Mouse (Mus musculus) liver, embryonic 15.5 days (tissue): ENCODE measurements around the gene Car9. TPM values are rescaled to one million over a fixed set of nuclear protein-coding genes. Genes with fewer than 3 reads are reported as not detected.

Source experiments
- ATAC-seq: fragments of 200-750 bp; cut with Nextera tagmentation; 2 replicates; pipeline ENCODE4 v1.8.0; 2017; ENCODE audit warnings: moderate number of reproducible peaks, mild to moderate bottlenecking, moderate library complexity; ENCODE audit not compliant: insufficient read depth
- H3K27ac ChIP-seq: fragments of 300-500 bp; sonication (generic); replicated peaks from 2 replicates; pipeline ENCODE4 v1.5.1; 2015; ENCODE audit warnings: mild to moderate bottlenecking, inconsistent platforms
- H3K27me3 ChIP-seq: fragments of 300-500 bp; sonication (generic); 2 replicates; pipeline ENCODE4 v1.6.1; 2015; ENCODE audit warnings: mild to moderate bottlenecking, inconsistent platforms
- H3K36me3 ChIP-seq: fragments of 300-500 bp; sonication (generic); replicated peaks from 2 replicates; pipeline ENCODE4 v1.6.1; 2015; ENCODE audit warnings: moderate library complexity, mild to moderate bottlenecking, inconsistent platforms
- H3K4me1 ChIP-seq: fragments of 300-500 bp; sonication (generic); replicated peaks from 2 replicates; pipeline ENCODE4 v1.6.1; 2015; ENCODE audit warnings: inconsistent platforms
- H3K4me2 ChIP-seq: fragments of 300-500 bp; sonication (generic); 2 replicates; pipeline ENCODE4 v1.6.1; 2015; ENCODE audit warnings: moderate library complexity, mild to moderate bottlenecking, inconsistent platforms
- H3K4me3 ChIP-seq: fragments of 300-500 bp; sonication (generic); replicated peaks from 2 replicates; pipeline ENCODE4 v1.5.1; 2015; ENCODE audit warnings: mild to moderate bottlenecking, inconsistent platforms
- H3K9ac ChIP-seq: fragments of 300-500 bp; sonication (generic); 2 replicates; pipeline ENCODE4 v1.6.1; 2015; ENCODE audit warnings: moderate library complexity, mild to moderate bottlenecking, inconsistent platforms
- H3K9me3 ChIP-seq: fragments of 300-500 bp; sonication (generic); replicated peaks from 2 replicates; pipeline ENCODE4 v1.6.1; 2016; ENCODE audit warnings: inconsistent platforms
- WGBS: fragments of 180-500 bp; shearing (Covaris S2); methylation state at CpG from one replicate; pipeline ENCODE4 v1.1.7; 2015; ENCODE audit warnings: mixed read lengths; ENCODE audit not compliant: insufficient replicate concordance; 5-methylcytosine and 5-hydroxymethylcytosine counted together
- polyA plus RNA-seq: library from polyadenylated mRNA; unstranded; fragments of >200 nt; fragmentation: Nextera tagmentation; extraction: Ambion mirVana; gene quantifications from 2 replicates; pipeline ENCODE4 v1.2.1, GENCODE M21; 2015

Gene Car9
- polyA plus RNA-seq, 1 experiment from 2014 or later, result 1.3 TPM

GRCm38 (mm10) chr4:43507938-43508665 is 1.3 kb downstream of the Car9 start:
- WGBS, result 5% methylated on average over 22 of the region's 22 CpGs
- 0 out of 2 replicates have a peak, but pooled peaks have one; percentile 8 for ATAC-seq
- Histone ChIP-seq H3K36me3 (no peaks in the 10 kb centered on the region), H3K9ac (peak overlapping the region; percentile 51), H3K27ac (no peak overlapping the region), H3K9me3 (no peaks in the 10 kb centered on the region), H3K27me3 (peaks cover 24% of the 10 kb centered on the region; the same call in 1 of the 2 replicates), H3K4me3 (peak overlapping the region; percentile 56), H3K4me2 (peak overlapping the region; percentile 80), H3K4me1 (peaks cover 27% of the 10 kb centered on the region)

- WGBS, result under 1% methylated on average over 13 of the region's 13 CpGs
- H3K36me3 ChIP-seq, result no peaks in the 10 kb centered on the region
- H3K27me3 ChIP-seq, result peaks cover 24% of the 10 kb centered on the region; the same call in 1 of the 2 replicates
- peak overlapping the region; percentile 56 for H3K4me3 ChIP-seq
- peak overlapping the region; percentile 80 for H3K4me2 ChIP-seq
- H3K27ac ChIP-seq, result no peak overlapping the region
- no peaks in the 10 kb centered on the region for H3K9me3 ChIP-seq
- peak; percentile 69; the same call in 1 of the 2 replicates for ATAC-seq
- H3K4me1 ChIP-seq, result peaks cover 27% of the 10 kb centered on the region
- H3K9ac ChIP-seq, result peak overlapping the region; percentile 51
These were observed 1.9 kb downstream of the Car9 start for GRCm38 (mm10) chr4:43508666-43508997.

- ATAC-seq, result no peak
- H3K27ac ChIP-seq, result 0 out of 2 replicates have a peak overlapping the region, but pooled peaks have one; percentile 8
- no peaks in the 10 kb centered on the region for H3K36me3 ChIP-seq
- WGBS, result 20% methylated on average over 9 of the region's 9 CpGs
- H3K4me3 ChIP-seq, result peak overlapping the region; percentile 56
- no peaks in the 10 kb centered on the region for H3K9me3 ChIP-seq
- H3K9ac ChIP-seq, result no peak overlapping the region
- peaks cover 24% of the 10 kb centered on the region; the same call in 1 of the 2 replicates for H3K27me3 ChIP-seq
- H3K4me1 ChIP-seq, result peaks cover 24% of the 10 kb centered on the region
- peak overlapping the region; percentile 80 for H3K4me2 ChIP-seq
These were observed 2.3 kb downstream of the Car9 start for GRCm38 (mm10) chr4:43509109-43509508.

DNA sequence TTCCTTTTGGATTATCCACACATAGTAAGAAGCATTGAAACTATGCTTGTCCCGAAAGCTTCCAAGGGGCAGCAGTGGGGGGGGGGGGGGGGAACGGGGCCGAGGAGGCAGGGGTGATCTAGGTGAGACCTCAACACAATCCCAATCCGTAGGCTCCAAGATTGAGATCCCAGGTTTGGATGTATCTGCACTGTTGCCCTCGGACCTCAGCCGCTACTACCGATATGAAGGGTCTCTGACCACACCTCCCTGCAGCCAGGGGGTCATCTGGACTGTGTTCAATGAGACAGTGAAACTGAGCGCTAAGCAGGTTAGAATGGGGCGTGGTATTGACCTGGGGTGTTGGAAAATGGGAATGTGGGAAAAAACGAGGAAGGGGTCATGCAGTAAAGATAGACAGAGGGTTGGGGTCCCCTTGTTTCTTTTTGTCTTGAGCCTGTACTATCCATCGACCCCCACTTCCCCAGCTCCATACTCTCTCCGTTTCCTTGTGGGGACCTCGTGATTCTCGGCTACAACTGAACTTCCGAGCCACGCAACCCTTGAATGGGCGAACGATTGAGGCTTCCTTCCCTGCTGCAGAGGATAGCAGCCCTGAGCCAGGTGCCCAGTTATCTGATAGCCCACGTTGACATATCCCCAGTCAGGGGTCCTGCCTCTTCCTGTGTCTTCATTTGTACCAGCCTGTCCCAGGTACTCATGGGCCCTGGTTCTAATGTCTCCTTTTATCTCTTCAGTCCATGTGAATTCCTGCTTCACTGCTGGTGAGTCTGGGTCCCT is 5.1 kb downstream of the Car9 start:
- H3K36me3 ChIP-seq, result no peaks in the 10 kb centered on the region
- no peak overlapping the region for H3K4me3 ChIP-seq
- H3K4me2 ChIP-seq, result no peak overlapping the region
- ATAC-seq, result no peak
- H3K9me3 ChIP-seq, result no peaks in the 10 kb centered on the region
- peaks cover 19% of the 10 kb centered on the region; the same call in 1 of the 2 replicates for H3K27me3 ChIP-seq
- WGBS, result 62% methylated on average over 19 of the region's 19 CpGs
- no peak overlapping the region for H3K9ac ChIP-seq
- no peak overlapping the region for H3K27ac ChIP-seq
- H3K4me1 ChIP-seq, result peaks cover 27% of the 10 kb centered on the region

- H3K27ac ChIP-seq, result no peak overlapping the region
- no peak overlapping the region for H3K4me3 ChIP-seq
- H3K36me3 ChIP-seq, result no peaks in the 10 kb centered on the region
- H3K9me3 ChIP-seq, result no peaks in the 10 kb centered on the region
- H3K4me1 ChIP-seq, result peaks cover 25% of the 10 kb centered on the region
- H3K27me3 ChIP-seq, result peaks cover 11% of the 10 kb centered on the region; the same call in 1 of the 2 replicates
- 55% methylated on average over 7 of the region's 7 CpGs for WGBS
- ATAC-seq, result no peak
- H3K9ac ChIP-seq, result no peak overlapping the region
- H3K4me2 ChIP-seq, result no peak overlapping the region
These were observed 5.9 kb downstream of the Car9 start for GRCm38 (mm10) chr4:43512653-43513052.

- no peaks in the 10 kb centered on the region for H3K36me3 ChIP-seq
- no peak overlapping the region for H3K9ac ChIP-seq
- peaks cover 7% of the 10 kb centered on the region; the same call in 1 of the 2 replicates for H3K27me3 ChIP-seq
- H3K4me1 ChIP-seq, result peaks cover 19% of the 10 kb centered on the region
- H3K4me2 ChIP-seq, result no peak overlapping the region
- no peak for ATAC-seq
- WGBS, result 78% methylated on average over 4 of the region's 4 CpGs
- no peaks in the 10 kb centered on the region for H3K9me3 ChIP-seq
- no peak overlapping the region for H3K4me3 ChIP-seq
- H3K27ac ChIP-seq, result no peak overlapping the region
These were observed 6.5 kb downstream of the Car9 start for GRCm38 (mm10) chr4:43513300-43513699.

DNA sequence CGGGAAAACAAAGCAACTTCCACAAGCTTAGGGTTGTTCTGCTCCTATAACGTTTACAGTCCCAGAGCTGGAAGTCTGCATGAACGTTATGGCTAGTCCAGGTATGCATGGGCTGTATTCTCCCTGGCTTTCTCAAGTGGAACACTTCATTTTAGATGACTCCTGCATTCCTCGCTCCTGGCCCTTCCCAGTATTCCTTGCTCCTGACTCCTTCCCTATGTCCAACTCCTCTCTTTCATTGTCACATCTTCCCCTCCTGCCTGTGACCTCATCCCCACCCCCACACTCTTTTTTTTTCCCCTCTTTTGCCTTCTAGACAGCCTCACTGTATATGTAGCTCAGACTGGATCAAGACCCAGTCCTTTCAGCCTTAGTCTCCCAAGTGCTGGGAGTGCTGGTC is 7.0 kb downstream of the Car9 start:
- no peak for ATAC-seq
- Histone ChIP-seq H3K27ac (no peak overlapping the region), H3K27me3 (peaks cover 9% of the 10 kb centered on the region), H3K9me3 (no peaks in the 10 kb centered on the region), H3K4me3 (no peak overlapping the region), H3K36me3 (no peaks in the 10 kb centered on the region), H3K4me1 (peaks cover 16% of the 10 kb centered on the region), H3K4me2 (no peak overlapping the region), H3K9ac (no peak overlapping the region)
- 57% methylated on average over 4 of the region's 4 CpGs for WGBS

- Histone ChIP-seq H3K9me3 (no peaks in the 10 kb centered on the region), H3K9ac (no peak overlapping the region), H3K4me3 (no peak overlapping the region), H3K4me1 (peaks cover 20% of the 10 kb centered on the region), H3K27me3 (peaks cover 25% of the 10 kb centered on the region), H3K36me3 (no peaks in the 10 kb centered on the region), H3K4me2 (no peak overlapping the region), H3K27ac (no peak overlapping the region)
- ATAC-seq, result no peak
- 40% methylated on average over 11 of the region's 11 CpGs for WGBS
These were observed 9.3 kb downstream of the Car9 start for GRCm38 (mm10) chr4:43515764-43516708.

DNA sequence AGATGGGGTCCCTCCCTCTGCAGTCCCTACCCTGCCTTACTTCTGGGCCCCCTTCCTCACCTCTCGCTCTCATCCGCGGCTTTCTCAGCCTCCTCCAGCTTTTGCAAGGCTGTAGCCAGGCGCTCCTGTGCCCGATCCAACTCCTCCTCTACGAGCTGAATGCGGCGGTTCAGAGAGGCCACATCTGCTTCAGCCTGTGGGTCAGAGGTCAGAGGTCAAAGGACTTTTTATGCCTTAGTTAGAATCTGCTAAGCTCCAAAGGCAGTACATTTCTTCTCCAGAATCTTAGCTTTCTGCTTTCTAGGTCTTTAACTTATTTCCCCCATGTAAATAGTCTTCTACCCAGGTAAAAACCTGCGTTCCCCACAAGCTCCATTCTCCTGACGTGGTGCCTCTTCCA is 12.8 kb downstream of the Car9 start:
- ATAC-seq, result no peak
- Histone ChIP-seq H3K27ac (no peak overlapping the region), H3K4me3 (no peak overlapping the region), H3K27me3 (peaks cover 60% of the 10 kb centered on the region), H3K36me3 (no peaks in the 10 kb centered on the region), H3K4me2 (peak overlapping the region; percentile 16), H3K9ac (no peak overlapping the region), H3K4me1 (peaks cover 37% of the 10 kb centered on the region), H3K9me3 (no peaks in the 10 kb centered on the region)
- 46% methylated on average over 10 of the region's 10 CpGs for WGBS

DNA sequence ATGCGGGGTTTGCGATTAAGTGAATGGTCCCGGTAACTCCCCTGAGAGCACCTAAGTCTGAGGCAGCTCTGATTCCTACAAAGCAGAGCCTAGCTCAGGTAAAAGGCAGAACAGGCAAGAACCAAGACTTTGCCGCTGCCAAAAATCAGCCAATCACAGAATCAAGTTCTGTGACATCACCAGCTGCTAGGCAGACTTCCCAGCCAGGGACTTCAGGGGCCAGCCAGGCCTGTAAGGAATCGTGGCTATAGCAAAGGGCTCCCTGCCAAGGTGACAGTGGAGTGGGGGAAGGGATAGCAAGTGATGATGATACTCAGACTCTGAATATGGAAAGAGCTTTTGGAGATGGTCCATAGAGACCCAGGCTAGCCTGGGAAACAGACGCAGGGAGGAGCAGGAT is 13.2 kb downstream of the Car9 start:
- no peak overlapping the region for H3K27ac ChIP-seq
- H3K4me1 ChIP-seq, result peaks cover 37% of the 10 kb centered on the region
- H3K9ac ChIP-seq, result no peak overlapping the region
- H3K4me3 ChIP-seq, result no peak overlapping the region
- no peaks in the 10 kb centered on the region for H3K9me3 ChIP-seq
- no peaks in the 10 kb centered on the region for H3K36me3 ChIP-seq
- H3K4me2 ChIP-seq, result peak overlapping the region; percentile 16
- peaks cover 64% of the 10 kb centered on the region for H3K27me3 ChIP-seq
- 21% methylated on average over 6 of the region's 6 CpGs for WGBS
- ATAC-seq, result no peak
